Mouse (Mus musculus) common myeloid progenitor, adult 5-6 weeks (primary cell): ENCODE results near the gene Sobp. TPM values are rescaled to one million over a fixed set of nuclear protein-coding genes. Genes with fewer than 3 reads are reported as not detected.

Experiments
- ATAC-seq: replicated peaks from 2 replicates; pipeline ENCODE4 v1.8.0; 2016; ENCODE audit warnings: low read depth, mild to moderate bottlenecking, moderate TSS enrichment, inconsistent platforms; ENCODE audit not compliant: poor library complexity, severe bottlenecking
- total RNA-seq: library from RNA; stranded (forward); fragments of 200-1000, 187-1606 nt; gene quantifications from 2 replicates; pipeline ENCODE4 v1.2.3, GENCODE M21; 2017

Sobp gene
- total RNA-seq, 1 experiment from 2014 or later: not detected

GRCm38 (mm10) chr10:43096614-43097013 lies 77.7 kb downstream of the Sobp start:
- ATAC-seq: no peak

DNA sequence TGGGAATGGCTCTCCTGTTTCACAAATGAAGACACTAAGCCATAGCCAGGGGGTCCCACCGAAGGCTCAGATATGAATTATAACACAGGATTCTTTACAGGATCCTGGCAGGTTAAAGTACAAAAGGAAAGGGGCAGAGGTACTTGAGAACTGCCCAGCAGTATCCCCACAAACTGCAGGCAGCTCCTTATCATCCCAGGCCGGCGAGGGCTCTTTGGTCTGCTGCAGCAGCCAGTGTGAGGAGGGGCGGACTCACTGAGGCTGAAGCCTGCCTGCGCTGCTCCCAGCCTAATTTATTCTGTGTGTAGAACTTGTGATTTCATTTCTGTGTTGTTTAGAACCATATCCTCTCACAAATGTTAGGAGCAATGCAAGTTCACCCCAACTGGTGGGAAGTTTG lies 79.8 kb downstream of the Sobp start:
- ATAC-seq: no peak

- no peak for ATAC-seq
These were observed 80.9 kb downstream of the Sobp start for GRCm38 (mm10) chr10:43093440-43093839.

DNA sequence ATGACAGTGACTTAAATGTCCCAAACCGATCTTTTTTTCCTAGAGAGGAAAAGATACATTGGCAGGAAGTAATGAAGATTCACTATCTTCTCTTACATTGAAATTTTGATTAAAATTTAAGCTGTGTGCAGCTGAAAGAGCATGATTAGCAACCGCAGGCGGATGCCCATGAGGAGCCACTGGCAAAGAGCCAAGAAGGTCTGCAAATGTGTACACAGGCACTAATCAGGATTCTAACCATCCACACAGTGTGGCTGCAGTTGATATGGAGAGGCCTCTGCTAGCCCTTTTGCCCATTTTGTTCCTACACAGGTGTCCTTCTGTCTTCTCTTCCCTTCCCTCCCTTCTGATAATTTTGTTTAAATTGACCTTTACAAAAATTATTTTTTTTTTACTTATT lies 84.3 kb downstream of the Sobp start:
- no peak for ATAC-seq

DNA sequence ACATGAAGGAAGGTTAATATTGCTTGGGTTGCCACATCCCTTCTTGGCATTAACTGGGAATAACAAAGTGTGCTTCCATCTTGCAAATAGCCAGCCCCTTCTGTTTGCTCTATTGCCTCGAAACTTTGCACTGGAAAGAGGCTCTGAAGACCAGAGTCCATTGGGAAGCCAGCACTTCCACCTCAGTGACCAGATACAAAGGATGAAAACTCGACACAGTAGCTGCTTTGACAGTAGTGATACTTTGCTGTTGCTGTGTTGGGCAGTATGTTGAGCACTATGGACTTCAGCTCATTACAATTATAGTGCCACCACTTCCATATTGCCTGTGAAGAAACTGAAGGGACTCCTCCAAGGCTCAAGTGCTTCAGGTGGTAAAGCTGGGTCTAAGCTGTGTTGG lies 86.9 kb downstream of the Sobp start:
- no peak for ATAC-seq

DNA sequence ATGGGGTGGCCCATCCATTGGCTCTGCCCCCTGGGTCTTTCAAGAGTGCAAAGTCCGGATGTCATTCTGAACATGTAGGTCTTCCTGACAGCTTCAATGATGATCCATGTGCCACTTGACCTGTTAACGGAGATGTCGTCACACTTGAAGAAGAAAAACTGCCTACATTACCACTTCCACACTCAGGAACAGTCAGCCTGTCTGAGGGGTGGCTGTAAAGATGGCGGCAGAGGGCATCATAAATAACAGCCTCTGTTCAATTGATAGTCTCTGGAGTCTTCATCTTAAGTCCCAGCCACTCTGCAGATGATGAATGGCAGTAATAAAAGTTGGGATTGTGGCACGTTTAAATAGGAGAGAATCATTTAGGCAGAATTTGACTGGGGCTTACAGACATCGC lies 87.4 kb downstream of the Sobp start:
- no peak for ATAC-seq

- no peak for ATAC-seq
These were observed 90.3 kb downstream of the Sobp start for GRCm38 (mm10) chr10:43084087-43084366.

- no peak for ATAC-seq
These were observed 90.8 kb downstream of the Sobp start for GRCm38 (mm10) chr10:43083288-43084086.

- ATAC-seq: no peak
These were observed 93.0 kb downstream of the Sobp start for GRCm38 (mm10) chr10:43081316-43081715.

DNA sequence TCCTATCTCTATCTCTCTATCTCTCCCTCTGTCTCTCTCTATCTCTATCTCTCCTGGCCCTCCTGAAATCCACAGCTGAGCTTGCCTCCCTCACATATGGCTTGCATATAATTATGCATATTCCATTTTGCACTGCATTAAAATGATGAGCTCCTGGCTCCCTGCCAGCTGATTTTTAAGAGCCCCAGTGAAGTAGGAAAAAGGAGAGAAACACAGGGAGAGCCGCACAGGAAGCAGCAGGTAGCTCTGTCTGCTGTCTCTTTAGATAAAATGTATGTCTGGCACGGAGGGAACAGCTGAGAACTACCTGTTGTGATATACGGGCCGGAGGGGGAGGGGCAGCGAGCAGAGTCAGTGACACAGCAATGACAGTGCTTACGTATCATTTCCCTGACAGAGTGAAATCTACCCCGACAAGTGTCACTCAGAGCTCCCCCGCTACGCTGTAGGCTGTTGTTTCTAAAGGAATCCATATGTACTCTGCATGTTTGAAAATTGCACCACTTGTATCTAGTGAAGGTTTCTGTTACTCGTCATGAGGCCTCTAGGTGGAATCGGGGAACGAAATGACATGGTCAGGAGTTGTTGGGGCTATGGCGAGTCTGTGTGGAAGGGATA lies 98.7 kb downstream of the Sobp start:
- ATAC-seq: no peak

- ATAC-seq: no peak
These were observed 101.0 kb downstream of the Sobp start for GRCm38 (mm10) chr10:43073281-43073680.

DNA sequence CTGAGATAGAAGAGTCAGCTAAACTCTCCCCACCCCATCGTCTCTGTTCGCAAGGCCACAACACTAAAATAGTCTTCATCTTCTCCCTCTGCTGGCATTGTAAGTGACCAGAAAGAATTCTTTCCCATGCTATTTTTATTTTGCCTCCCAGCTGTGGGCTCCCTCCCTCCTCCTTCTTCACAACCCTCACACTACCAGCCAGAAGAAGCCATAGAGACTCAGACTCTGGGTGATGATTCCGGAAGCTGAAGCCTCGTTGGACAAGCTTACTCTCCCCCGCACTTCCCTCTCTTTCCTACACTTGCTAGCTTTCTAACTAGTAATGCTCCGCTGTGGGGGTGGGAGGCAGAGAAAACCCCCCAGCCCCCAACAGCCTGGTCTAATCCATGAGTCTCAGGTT lies 103.4 kb downstream of the Sobp start:
- ATAC-seq: no peak

DNA sequence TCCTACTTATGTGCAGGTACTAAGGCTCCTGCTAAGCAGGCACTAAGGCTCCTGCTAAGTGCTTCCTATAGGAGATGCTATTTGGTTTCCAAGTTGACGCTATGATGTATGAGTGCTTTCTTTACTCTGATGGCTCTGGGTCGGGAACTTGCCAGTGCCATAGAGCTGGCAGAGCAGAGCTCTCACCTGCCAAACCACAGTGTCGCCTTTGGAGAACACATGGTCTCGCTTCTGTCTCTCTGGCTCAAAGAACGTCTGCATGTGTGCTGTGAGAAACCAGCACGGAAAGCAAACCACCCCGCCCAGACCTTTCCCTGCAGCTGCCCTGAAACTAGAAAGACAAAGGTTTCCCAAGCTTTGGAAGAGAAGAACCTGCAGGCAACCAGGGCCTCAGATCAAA lies 109.0 kb downstream of the Sobp start:
- ATAC-seq: no peak

DNA sequence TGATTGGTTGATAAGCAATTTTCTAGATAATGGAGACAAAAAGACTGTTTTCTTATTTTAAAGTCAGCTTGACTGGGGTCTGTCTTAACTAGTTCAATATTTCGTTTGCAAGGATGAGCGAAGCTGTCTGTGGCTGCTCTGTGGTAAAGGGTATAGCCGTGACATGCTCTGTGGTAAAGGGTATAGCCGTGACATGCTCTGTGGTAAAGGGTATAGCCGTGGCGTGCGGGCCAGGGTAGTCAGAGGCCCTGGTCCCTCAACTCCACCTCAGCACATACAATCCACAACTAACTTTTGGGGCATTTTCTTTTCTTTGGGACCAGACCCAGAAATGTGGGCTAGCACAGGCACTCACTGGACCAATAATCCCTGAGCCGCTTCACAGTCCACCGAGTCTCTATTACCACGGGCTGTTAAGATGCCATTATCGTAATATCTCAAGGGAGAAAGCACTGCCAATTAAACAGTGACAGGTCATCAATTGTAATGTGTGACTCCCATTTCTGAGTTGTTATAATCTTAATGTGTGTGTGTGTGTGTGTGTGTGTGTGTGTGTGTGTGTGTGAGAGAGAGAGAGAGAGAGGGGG lies 112.7 kb downstream of the Sobp start:
- no peak for ATAC-seq

DNA sequence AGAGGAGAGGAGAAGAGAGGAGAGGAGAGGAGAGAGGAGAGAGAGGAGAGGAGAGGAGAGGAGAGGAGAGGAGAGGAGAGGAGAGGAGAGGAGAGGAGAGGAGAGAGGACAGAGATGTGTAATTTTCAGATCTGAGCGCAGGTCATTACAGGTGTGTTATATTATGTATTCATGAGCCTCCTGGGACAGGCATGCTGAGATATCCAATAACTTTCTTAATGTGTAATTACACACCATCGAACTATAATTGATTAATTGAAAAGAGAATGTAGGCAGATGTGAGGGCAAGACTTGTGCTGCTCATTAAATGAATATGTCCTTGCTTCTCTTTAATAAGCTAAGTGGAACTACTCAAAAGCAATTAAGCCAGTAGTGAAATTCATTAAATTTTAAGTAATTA lies 118.9 kb downstream of the Sobp start:
- no peak for ATAC-seq

DNA sequence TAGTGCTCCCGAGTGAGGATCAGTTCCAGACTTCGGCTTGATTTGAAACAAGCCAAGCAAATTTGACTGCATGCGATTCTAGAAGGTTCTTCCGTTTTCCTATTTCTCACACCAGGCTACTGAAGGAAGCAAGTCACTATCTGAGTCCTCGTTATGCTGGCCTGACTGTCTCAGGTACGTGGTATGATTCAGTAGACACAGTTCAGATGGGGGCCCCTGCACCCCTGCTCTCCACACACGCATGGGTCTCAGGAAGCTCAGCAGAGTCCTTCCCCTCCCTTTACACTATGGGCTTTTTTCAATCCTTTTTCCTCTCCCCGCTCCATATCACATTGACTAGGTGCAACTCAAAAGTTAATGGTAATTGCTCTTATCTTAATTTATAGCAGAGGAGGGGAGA lies 119.6 kb downstream of the Sobp start:
- ATAC-seq: no peak

GRCm38 (mm10) chr10:43053861-43054560 lies 120.3 kb downstream of the Sobp start:
- no peak for ATAC-seq

DNA sequence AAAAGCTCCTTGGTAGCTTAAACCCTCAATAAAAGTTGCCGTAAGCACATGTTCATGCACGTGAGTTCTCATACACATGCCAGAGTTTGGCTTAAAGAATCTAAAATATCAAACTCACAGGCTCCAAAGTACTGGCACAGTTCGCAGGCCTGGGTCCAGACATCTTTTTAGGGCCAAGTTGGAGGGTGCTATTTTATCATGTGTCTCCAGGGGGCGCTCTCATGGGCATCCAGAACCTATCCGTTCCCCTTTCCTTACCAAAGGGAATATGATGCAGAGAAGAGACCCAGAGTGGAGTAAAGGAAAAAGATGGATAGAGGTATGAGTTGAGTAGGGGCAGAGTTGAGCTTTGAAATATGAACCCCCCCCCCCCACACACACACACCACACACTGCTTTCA lies 121.9 kb downstream of the Sobp start:
- ATAC-seq: no peak

DNA sequence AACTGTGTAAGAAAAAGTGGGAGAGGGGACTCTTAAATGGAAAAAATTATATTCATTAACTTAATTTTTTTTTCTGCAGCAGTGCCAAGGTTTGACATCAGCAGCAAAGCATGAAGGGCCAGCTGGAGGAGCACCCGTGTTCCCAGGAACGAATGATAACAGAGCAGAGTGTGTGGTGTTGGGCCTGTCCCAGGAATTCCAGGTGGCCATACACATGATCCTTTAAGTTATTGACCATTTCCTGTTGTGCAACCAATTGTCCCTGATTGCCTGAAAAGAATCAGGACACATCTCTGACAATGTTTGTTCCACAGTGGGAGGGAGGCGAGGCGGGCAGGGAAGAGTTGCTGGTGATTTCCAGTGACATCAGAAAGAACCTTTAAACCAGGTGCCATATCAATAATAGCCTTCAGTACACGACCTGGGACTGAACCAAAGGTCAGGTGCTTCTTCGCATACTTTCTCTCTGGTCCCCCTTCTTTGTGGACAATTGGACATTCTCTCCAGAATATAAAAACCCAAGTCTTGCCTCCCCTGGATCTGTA lies 126.5 kb downstream of the Sobp start:
- ATAC-seq: no peak

DNA sequence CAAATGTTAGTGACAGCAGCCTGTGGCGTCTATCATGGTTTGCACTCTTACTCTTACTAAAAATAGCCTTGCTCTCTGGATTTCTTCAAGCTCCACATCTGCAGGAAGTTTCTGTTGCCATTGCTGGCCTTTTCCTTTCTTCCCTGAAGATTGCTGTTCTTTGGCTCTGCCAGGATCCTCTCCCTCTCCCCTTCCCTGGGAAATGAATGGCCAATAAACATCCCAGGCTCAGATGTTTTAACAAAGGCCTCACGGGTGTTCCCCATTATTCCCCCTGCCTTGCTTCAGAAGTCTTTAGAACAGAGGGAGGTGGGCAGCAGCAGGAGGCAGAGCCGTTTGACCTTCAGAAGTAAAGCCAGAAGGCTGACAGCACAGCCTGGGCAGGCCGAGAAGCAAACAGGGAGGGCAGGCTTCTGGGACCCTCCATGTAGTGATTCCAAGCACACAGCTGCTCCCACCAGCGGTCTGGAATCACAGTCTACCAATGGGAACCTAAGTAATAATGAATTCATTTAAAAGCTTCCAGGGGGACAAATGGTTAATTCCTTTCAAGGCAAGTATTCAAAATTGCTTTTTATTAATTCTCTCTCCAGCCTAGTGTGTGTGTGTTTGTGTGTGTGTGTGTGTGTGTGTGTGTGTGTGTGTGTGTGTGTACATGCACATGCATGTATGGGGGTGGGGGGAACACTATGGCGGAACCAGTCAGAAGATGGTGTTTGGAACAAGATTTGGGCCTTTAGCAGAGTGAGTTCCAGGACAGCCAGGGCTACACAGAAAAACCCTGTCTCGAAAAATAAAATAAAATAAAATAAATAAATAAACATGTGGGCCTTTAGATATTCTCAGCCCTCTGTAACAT lies 130.8 kb downstream of the Sobp start:
- ATAC-seq: no peak
